Mouse (Mus musculus) neural tube, embryonic 14.5 days (tissue): ENCODE results near the gene Uhrf1. TPM values are rescaled to one million over a fixed set of nuclear protein-coding genes. Genes with fewer than 3 reads are reported as not detected.

Experiments used
- polyA plus RNA-seq: library from polyadenylated mRNA; unstranded; fragments of >200 nt; fragmentation: Nextera tagmentation; extraction: Ambion mirVana; gene quantifications from 2 replicates; pipeline ENCODE4 v1.2.1, GENCODE M21; 2014

Gene Uhrf1
- polyA plus RNA-seq, 1 experiment from 2014 or later, result 5.7 TPM

Other genes with a start within 250 kb of the Uhrf1 start
- gene Ubxn6, start 228.3 kb upstream of the Uhrf1 start, polyA plus RNA-seq, result 69.9 and 80.9 TPM in 2 replicates
- gene Hdgfl2, start 223.7 kb upstream of the Uhrf1 start, polyA plus RNA-seq, result 96.8 and 102 TPM in 2 replicates
- gene Plin4, start 193.5 kb upstream of the Uhrf1 start, polyA plus RNA-seq, result 0.19 and 0.28 TPM in 2 replicates
- gene Plin5, start 185.7 kb upstream of the Uhrf1 start, polyA plus RNA-seq, result 0.95 and 1.9 TPM in 2 replicates
- 0.24 TPM in 2 replicates for gene Lrg1, start 181.3 kb upstream of the Uhrf1 start, polyA plus RNA-seq
- gene Sema6b, start 163.0 kb upstream of the Uhrf1 start, polyA plus RNA-seq, result 11.8 and 13.8 TPM in 2 replicates
- 9.2 and 9.9 TPM in 2 replicates for gene Tnfaip8l1, start 140.8 kb upstream of the Uhrf1 start, polyA plus RNA-seq
- 68.6 and 69.7 TPM in 2 replicates for gene Mydgf, start 119.4 kb upstream of the Uhrf1 start, polyA plus RNA-seq
- 21.0 and 26.9 TPM in 2 replicates for gene Dpp9, start 84.4 kb upstream of the Uhrf1 start, polyA plus RNA-seq
- gene Fem1a, start 46.5 kb upstream of the Uhrf1 start, polyA plus RNA-seq, result 20.4 and 23.5 TPM in 2 replicates
- 0.92 and 1.7 TPM in 2 replicates for gene Ticam1, start 26.5 kb upstream of the Uhrf1 start, polyA plus RNA-seq
- 6.9 and 13.2 TPM in 2 replicates for gene Plin3, start 10.4 kb upstream of the Uhrf1 start, polyA plus RNA-seq
- not detected in 2 replicates for gene Arrdc5, start 3.0 kb upstream of the Uhrf1 start, polyA plus RNA-seq
- gene Kdm4b, start 22.7 kb downstream of the Uhrf1 start, polyA plus RNA-seq, result 58.6 and 66.1 TPM in 2 replicates
- gene Ptprs, start 173.2 kb downstream of the Uhrf1 start, polyA plus RNA-seq, result 255 and 266 TPM in 2 replicates
- gene Znrf4, start 209.1 kb downstream of the Uhrf1 start, polyA plus RNA-seq, result not detected in 2 replicates